Mouse (Mus musculus): Measurements from ENCODE around the gene 4933434E20Rik.

The 4933434E20Rik gene

DNA sequence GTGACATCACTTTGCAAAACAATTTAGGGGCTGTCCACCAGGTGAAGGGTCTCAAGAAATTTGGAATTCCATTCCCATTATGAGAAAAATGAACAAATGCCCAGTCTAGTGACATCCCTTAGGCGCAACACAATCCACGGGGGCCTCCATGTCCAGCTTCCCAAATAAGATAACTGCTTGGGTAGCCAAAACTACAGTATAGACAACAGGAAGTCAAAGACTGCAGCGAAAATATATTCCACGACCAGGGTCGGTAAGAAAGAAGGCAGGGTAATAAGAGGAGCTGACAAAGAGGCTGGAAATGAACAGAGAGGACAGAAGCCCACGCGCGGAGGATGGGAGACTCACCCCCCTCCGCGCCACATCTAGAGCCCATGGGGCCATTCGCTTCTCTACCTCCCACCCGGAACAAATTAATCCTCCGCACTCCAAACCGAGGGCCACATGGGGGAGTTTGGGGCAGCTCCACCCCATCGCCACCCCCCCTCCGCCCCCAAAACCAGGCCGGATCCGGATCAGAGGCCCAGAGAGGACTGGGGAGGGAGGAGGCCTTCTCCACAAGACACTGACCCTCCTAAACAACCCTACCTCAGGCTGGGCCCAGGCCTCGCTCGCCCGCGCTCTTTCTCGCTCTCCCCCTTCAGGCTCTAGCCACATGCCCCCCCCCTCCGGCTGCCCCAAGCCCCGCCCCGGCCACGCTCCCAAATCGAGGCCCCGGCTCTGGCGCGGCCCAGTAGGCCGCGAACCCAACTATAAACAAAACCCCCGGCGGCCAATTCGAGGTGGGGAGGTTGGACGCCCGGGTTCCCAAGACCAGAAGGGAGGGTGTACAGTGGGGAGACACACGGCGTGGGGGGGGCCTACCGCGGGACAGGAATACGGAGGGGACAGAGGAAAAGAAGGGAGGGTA, at the start of gene 4933434E20Rik:
Gene 4933434E20Rik, plus strand, starts transcription at position 196 of the 910 bp plus-strand sequence.
- DNase-seq, result peak; percentile 62

DNA sequence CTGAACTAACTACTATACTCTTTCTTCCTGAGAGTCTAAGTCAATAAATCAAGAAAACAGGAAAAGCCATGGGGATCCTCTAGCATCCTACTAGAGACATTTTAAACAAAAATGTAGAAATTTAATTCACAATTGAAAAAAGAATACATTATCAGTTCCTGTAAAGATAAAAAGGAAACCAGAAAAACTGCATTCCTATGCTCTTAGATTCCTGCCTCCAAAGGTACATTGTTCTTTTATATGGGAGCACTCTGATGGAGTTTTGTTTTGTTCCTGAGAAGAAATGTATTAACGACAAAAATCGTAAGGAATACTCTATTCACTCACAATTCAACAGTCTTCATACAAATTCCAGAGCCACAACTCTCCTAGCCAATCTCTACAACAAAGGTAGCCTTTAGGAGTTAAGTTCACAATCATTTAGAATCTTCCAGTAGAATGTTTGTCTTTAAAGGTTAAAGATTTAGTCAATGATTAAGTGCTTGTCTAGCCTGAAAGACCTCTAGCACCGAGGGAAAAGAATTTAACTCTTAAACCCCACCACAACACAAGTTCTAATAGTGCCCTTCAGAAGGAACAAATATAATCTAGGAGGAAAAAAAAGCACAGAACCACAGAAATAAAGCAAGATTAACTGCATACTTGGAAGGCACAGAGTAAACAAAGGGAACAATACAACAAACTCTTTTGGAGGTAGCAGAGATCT, 47.2 kb upstream of the 4933434E20Rik start:
- no peak for DNase-seq

DNA sequence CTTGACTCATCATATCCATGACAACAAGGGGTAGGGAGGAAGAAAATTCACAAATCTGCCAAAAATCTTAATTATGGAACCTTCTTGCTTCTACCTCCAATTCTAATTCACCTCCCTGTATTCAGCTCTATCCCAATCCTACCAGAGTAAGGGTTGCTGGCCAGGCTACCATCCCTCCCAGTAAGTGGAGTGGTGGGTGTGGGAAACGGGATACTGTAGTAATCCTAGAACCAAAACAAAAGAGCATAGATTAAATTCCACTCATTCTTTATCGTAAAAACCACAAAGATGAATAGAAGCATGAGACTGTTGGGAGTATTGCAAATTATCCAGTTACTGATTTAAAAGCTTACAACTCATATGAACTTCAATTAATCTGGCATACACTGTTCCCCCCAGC, 41.1 kb upstream of the 4933434E20Rik start:
- no peak for DNase-seq

DNA sequence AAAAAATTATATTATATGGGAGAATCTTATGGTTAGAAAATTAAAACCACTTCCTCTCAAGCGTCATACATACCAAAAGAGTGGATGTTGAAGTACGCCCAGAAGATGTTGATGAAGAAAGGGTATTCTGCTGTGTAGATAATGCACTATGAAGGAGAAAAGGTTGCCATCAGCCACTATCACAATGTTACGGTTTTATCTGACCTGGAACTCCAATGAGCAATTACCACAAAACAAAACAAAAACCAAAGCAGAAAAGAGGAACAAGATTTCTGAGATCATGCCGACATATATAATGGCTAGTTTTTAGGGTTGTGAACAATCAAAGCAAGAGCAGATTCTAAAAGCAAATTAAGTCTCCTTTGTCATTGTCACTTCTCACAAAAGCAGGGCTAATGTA, 34.8 kb upstream of the 4933434E20Rik start:
- DNase-seq, result no peak

DNA sequence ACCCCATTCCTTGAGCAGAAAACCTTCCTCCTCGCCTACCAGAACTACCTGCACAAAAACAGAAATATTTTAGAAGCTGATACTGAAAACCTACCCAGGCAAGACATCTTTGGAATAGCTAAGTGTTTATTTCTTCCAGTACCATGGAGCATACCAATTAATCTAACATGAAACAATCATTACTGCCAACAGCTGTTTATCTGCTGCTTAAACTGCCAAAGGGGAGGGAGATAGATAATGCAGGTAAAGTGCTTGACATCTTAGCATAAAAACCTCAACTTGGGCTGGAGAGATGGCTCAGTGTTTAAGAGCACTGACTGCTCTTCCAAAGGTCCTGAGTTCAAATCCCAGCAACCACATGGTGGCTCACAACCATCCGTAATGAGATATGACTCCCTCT, 16.8 kb upstream of the 4933434E20Rik start:
- no peak for DNase-seq

DNA sequence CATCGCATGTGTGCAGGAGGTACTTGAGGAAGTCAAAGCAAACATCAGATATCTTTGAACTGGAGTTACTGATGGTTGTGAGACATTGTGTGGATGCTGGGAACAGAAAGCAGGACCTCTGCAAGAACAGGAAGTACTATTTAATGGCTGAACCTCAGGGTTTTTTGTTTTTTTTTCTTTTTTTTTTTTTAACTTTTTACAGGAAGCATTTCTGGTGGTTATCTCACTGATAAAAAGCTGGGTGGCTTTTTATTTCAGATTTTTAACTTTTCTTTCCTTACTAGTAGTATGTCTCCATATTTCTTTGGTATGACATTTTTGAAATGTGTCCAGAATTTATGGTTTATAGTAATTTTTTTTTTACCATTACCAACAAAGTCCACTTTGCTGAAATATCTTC, 15.2 kb upstream of the 4933434E20Rik start:
- no peak for DNase-seq

DNA sequence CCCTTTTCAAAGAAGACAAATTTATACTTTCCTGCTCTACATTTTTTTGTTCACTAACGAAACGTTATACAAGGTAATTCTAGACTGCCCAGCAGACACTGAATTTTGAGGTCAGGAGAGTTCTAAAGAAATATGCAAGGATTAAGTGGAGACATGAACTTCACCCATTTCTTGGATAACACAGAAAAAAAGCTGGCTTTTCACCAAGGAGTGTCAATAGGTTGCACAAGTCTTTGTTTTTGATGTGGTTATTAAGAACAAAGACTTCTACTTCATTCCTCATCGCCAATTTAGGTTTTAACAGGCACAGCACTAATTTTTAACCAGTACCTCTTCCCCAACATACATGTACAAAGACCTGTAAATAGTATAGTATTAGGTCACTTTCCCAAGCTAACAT, 1.7 kb upstream of the 4933434E20Rik start:
- no peak for DNase-seq

DNA sequence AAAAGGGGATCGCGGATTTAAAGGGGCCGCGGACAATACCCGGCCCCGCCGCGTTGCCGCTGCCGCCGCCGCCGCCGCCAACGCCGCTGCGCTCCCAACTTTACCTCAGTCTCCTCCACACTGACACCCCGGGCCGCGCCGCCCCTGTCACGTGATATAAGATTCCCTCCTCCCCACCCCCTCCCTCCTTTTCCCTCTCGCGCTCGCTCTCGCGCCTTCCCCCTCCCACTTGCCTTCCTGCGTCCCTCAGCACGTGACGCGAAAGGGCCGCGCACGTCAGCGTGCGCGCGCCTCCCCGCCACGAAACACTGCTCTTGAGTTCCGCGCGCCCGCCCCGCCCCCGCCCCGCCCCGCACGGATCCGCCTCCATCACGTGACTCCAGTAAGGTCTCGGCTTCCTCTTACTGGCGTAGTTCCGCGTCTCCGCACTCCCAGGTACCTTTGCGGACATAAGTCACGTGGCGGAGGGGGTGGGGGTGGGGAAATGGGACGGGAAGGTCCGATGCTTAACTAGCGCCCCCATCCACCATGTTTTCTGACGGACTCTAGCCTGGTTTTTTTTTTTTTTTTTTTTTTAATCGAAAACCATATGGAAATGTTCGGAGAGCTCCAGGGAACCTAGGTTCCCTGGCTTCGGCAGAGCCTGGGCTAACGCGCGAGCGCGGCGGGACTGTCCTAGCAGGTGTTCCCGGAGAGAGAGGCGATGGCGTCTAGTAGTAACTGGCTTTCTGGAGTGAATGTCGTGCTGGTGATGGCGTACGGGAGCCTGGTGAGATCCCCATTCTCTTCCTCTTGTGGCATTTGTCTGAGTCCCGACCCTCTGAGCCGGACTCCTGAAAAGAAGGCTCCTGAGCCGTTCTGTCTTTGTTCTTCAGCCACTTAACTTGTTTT, 1.2 kb downstream of the 4933434E20Rik start, which contains the start of gene Ubap2l:
Gene Ubap2l, minus strand, starts transcription at position 278 of the 891 bp plus-strand sequence.
- DNase-seq, result peak; percentile 93

DNA sequence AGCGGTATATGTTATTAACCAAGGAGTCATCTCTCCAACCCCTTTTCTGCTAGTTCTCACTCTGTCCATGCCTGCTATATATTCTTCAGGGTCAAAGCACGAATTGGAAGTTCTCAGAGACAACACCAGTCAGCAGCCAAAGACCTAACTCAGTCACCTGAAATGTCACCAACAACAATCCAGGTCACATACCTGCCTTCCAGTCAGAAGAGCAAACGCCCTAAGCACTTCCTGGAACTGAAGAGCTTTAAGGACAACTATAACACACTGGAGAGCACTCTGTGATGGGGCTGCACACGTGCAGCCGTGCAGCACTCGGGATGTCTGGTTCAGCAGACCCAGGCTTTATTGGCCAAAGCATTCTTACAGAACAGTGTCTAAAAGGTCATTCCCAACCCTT, 10.1 kb downstream of the 4933434E20Rik start:
- no peak for DNase-seq

DNA sequence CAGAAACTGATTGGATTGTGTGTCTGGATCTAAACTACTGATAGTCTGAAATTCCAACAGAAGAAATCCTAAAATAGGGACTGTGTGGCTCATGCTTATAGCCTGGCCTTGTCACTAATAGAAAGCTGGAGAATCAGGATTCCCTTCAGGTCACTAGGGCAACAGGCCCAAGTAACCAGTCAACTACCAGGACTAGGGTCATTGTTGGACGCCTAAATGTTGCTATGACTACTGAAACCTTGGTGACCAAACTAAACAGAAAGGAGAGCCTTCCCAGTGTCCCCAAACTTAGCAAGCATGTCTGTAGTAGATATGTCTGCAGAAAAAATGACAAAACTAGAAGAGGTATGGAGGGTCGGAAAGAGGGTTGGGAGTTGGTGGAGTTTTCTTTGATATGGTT, 11.1 kb downstream of the 4933434E20Rik start:
- no peak for DNase-seq

DNA sequence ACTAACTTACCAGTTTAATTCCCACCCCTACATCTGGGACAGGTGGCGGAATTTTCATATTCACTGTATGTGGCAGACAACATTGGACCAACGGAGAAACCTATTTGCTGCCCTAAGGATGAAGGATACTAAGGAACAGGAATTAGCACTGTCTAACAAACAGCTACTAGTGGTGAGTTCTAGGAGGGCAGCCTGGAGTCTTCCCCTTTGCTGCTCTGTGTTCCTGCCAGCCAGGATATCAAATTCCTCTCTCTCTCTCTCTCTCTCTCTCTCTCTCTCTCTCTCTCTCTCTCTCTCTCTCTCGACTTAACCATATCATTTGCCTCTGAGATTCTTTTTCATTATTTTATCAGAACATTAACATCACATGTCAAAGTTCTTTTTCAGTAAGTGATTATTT, 12.9 kb downstream of the 4933434E20Rik start:
- DNase-seq, result no peak

DNA sequence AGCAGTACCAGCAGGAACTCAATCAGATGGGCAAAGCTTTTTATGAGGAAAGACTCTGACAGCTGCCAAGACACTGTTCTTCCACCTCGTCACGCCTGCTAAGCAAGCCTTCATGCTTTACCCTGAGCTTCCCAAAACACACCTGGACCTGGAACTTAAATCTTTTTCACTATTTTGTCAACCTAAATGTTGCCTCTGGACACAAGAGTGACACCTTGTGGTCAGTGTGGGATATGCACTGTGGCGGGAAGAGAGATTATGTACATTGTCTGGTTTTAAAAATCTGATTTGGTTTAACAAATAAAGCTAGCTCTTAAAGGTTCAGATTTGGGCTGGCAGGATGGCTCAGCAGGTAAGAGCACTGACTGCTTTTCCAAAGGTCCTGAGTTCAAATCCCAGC, 14.1 kb downstream of the 4933434E20Rik start:
- DNase-seq, result peak; percentile 61

DNA sequence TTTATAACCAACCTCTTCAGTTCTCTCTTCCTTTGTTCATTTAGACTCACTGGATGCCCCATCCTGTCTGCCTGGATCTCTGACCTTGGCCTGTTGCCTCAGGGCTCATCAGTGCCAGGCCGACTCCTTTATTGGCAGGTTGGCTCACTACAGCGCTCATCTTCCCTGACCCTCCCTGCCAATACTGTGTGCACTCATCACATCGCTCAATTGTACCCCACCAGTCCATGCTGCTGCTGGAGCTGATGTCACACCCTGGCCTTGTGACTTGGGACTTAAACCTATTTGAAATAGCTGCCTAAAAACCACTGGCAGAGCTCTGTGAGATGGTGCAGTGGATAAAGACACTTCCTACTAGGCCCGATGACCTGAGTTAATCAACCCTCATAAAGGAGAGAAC, 16.4 kb downstream of the 4933434E20Rik start:
- DNase-seq, result no peak

DNA sequence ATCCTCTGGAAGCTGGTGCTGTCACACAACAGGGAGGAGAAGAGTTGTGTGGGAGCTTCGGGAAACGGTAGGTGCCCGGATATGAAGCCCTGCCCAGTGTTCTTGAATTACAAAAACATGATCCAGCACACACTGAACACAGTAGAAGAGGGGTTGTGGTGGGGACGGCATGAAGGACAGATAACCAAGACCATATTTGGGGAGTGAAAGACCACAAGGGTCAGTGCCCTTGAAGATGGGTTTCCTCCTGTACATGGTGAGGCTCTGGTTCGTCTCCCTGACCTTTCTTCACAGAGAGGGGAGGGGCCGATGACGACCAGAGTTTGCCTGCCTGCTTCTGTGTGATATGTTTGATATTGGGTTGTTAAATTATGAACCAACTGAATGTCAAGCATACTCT, 18.3 kb downstream of the 4933434E20Rik start:
- no peak for DNase-seq

DNA sequence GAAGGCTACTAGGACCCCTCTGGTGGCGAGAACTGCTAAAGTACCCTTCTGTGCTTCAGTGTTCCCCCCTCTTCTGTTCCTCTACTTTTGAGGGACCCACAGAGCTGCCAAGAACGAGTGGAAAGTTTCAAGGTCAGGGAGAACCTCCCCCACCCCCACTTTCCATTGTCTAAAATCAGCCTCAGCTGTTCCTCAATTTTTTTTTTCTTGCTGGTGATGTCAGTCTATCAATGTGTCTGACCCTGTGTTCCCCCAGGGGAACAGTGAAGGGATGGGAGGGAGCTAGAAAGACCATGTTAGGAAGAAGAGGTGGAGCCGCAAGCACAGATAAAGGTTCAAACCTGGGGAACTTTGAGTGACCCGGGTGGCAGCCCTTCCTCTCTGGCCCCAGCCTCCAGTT, 20.9 kb downstream of the 4933434E20Rik start, which contains the start of gene Tpm3:
Gene Tpm3, plus strand, starts transcription at position 356 of the 400 bp plus-strand sequence.
- no peak for DNase-seq

DNA sequence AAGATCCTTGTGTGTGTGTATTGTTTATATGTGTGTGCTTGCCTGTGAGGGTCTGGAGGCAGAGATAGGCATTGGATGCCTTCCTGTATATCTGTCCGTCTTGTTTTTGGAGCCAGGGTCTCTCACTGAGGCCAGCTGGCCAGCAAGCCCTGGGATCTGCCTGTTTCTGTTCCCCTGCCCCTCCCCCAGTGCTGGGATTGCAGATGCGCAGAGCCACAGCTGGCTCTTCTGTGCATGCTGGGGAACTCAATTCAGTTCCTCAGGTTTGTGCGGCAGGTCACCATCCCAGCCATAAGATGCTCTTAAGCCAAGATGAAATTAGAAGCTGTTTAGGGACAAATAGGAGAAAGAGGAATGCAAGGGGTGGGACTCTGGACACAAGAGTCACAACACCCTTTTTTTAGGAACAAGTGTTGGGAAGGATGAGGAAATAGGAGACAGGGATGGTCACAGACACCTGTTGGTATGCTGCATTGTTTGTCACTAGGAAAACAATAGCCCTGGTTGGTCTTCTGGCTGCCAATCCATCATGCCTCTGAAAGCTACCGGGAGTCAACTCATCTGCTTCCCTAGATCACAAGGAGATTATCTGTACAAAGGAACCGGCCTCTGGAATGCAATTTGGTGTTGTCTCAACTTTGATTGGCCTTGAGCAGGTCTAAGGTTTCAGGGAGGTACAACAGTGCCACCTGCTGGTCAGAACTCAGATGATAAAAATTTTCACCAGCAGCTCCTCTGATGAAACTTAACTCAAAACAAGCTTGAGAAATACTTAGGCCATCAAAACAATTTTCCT, 25.7 kb downstream of the 4933434E20Rik start:
- DNase-seq, result peak; percentile 83

DNA sequence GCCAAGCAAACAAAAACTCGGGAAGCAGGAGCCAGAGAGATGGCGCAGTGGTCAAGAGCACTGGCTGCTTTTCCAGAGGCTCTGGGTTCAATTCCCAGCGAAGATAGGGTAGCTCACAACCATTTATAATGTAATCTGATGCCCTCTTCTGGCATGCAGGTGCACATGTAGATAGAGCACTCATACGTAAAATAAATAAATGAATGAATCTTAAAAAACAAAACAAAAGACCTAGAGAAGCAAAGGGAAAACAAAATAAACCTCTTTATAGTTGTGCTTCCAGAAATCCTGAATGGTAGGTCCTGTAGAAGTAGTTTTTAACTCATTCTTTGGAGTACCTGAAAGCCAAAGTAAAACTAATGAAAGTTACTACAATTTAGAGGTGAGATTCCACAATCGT, 26.8 kb downstream of the 4933434E20Rik start:
- DNase-seq, result no peak

DNA sequence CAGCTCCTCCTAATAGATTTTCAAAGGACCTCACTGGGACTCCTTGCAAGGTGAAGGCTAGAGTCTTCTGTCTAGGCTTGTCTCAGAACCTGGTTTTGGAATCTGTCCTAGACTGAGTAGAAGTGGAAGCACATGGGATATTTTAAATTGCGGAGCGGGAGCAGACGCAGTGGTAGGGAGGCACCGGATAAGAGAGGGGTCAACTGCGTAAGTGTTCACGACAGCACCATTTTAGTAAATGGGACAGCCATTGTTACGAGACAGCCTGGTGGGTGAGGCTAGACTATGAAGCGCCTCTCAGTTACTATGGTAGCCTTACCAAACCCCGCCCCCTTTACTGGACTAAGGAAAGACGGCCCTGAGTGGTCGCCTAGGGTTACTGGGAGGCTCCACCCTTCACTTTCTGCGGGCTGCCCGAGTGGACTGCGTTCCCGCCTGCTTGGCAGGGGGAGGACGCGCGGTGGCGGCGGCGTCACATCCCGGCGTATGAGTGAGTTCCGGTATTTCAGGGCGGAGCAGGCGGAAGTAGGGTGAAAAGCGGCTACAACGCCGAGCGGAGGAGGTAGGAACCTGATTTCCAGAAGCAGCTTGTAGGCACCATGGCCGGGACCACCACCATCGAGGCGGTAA, 27.8 kb downstream of the 4933434E20Rik start:
- peak; percentile 88 for DNase-seq

DNA sequence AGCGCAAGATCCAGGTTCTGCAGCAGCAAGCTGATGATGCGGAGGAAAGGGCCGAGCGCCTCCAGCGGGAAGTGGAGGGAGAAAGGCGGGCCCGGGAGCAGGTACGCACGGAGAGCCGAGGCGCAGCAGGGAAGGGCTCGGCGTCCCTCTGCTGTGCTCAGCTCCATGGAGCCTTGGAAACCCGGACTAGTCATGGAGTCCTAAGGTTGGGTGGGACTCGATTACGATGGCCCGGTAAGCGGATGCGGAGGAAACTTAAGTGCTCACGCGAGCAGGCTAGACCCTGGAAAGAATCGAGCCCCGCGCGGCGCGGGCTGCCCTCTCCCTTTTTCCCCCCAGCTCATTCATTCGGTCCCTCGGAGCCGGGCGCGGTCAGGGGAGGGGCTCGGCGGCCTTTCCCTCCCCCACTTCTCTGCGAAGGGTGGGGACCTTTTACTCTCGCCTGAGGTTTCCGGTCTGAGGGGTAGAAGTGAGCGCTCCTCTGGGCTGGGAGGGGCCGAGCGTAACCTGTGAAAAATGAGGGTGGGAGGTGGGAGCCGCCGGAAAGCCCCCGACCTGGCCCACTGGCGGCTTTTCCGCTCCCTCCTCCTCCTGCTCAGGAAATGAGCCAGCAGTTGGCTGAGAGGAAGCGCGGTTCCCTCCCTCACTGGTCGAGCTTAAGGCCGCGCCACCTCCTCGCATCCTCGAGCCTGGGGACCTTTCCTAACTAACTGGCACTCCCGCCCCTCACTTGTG, 28.5 kb downstream of the 4933434E20Rik start:
- peak; percentile 89 for DNase-seq

DNA sequence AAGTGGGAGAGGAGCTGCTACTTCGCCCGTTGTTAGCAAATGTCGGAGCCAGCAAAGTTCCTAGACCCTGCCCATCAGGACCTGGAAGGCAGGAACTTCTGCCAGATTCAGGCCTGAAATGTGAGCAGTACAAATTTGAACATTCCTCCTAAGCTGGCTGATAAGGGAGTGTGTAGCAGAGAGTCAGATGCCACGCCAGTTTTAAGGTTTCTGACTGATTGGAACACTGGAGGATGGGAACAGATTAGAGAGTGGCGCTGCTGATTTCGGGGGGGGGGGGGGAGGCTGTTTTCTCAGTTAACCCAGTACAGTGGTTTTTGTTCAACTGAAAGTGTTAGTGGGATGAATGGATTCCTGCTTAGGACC, 29.0 kb downstream of the 4933434E20Rik start:
- DNase-seq, result no peak

Measured in thymus, postnatal 25 days (tissue).